ENCODE assay signal across 34 mouse cellular contexts in genomic region chr11:5882518-5882917, GRCm38 (mm10). TPM values are rescaled to one million over a fixed set of nuclear protein-coding genes. Genes with fewer than 3 reads are reported as not detected.
DNase-seq lines count a peak whose midpoint lies in the region; ATAC-seq lines count a peak whose summit lies in the region.
"Had no signal": no experiment of that assay in that cellular context is flagged by ENCODE, and none has a peak within 500 bp of the region (broad histone marks: within the 10 kb centered on the region; RNA-seq: fewer than 3 reads in every experiment).

No protein-coding gene starts in this region.

- no peak for ATAC-seq in CD4-positive, CD25-positive, alpha-beta regulatory T cell, adult 4 months
- no peak for ATAC-seq in limb, embryonic 11.5 days (ENCODE audit: insufficient number of reproducible peaks, low FRiP score, low TSS enrichment, low read depth)
- ATAC-seq in megakaryocyte, adult 5-6 weeks (ENCODE audit: poor library complexity, severe bottlenecking): peak; percentile 31
- no peak for ATAC-seq in forebrain, embryonic 12.5 days (ENCODE audit: low FRiP score)
- ATAC-seq: activated CD4-positive, CD25-positive, alpha-beta regulatory T cell, adult 4 months; forebrain, embryonic 16.5 days; intestine, postnatal 0 days; liver, embryonic 12.5 days; liver, postnatal 0 days; midbrain, embryonic 15.5 days had no signal

- H3K9me3 ChIP-seq in limb, embryonic 11.5 days (ENCODE audit: control insufficient read depth, low read length): no peaks in the 10 kb centered on the region
- H3K9me3 ChIP-seq in limb, embryonic 10.5 days (replicated peaks): no peaks in the 10 kb centered on the region
- H3K9me3 ChIP-seq in forebrain, embryonic 12.5 days: no peaks in the 10 kb centered on the region
- H3K9me3 ChIP-seq: embryonic facial prominence, embryonic 12.5 days; forebrain, embryonic 10.5 days; hindbrain, embryonic 13.5 days; limb, embryonic 13.5 days; liver, embryonic 12.5 days; midbrain, embryonic 10.5 days; midbrain, embryonic 15.5 days; neural tube, embryonic 12.5 days; stomach, embryonic 15.5 days had no signal

- H3K9ac ChIP-seq in limb, embryonic 11.5 days (ENCODE audit: low read length): 0 out of 2 replicates have a peak overlapping the region, but pooled peaks have one; percentile 4
- no peak overlapping the region for H3K9ac ChIP-seq in forebrain, embryonic 12.5 days
- H3K9ac ChIP-seq: embryonic facial prominence, embryonic 12.5 days; hindbrain, embryonic 13.5 days; limb, embryonic 13.5 days; liver, embryonic 12.5 days; liver, postnatal 0 days; midbrain, embryonic 15.5 days; neural tube, embryonic 12.5 days; stomach, embryonic 15.5 days had no signal

- no peaks in the 10 kb centered on the region for H3K36me3 ChIP-seq in limb, embryonic 11.5 days (ENCODE audit: control insufficient read depth, insufficient read depth, low read length)
- H3K36me3 ChIP-seq in limb, embryonic 10.5 days: no peaks in the 10 kb centered on the region
- no peaks in the 10 kb centered on the region for H3K36me3 ChIP-seq in forebrain, embryonic 12.5 days (replicated peaks)
- H3K36me3 ChIP-seq: embryonic facial prominence, embryonic 12.5 days; forebrain, embryonic 10.5 days; hindbrain, embryonic 13.5 days; limb, embryonic 13.5 days; liver, embryonic 12.5 days; midbrain, embryonic 10.5 days; midbrain, embryonic 15.5 days; neural tube, embryonic 12.5 days; stomach, embryonic 15.5 days had no signal

- no peak overlapping the region for H3K27ac ChIP-seq in limb, embryonic 11.5 days (replicated peaks; ENCODE audit: low read depth, low read length)
- H3K27ac ChIP-seq in limb, embryonic 10.5 days: no peak overlapping the region
- H3K27ac ChIP-seq in forebrain, embryonic 12.5 days: no peak overlapping the region
- H3K27ac ChIP-seq: embryonic facial prominence, embryonic 12.5 days; forebrain, embryonic 10.5 days; heart, adult 2 months; hindbrain, embryonic 13.5 days; limb, embryonic 13.5 days; liver, embryonic 12.5 days; macrophage; midbrain, embryonic 10.5 days; midbrain, embryonic 15.5 days; neural tube, embryonic 12.5 days; stomach, embryonic 15.5 days had no signal

- H3K4me1 ChIP-seq in limb, embryonic 11.5 days (ENCODE audit: control insufficient read depth, insufficient read depth, low read length): no peaks in the 10 kb centered on the region; the same call in 1 of the 2 replicates
- H3K4me1 ChIP-seq in limb, embryonic 10.5 days: peaks cover 32% of the 10 kb centered on the region
- H3K4me1 ChIP-seq in forebrain, embryonic 12.5 days: peaks cover 23% of the 10 kb centered on the region
- H3K4me1 ChIP-seq: stomach, embryonic 15.5 days had no signal

- no peak overlapping the region for H3K4me2 ChIP-seq in limb, embryonic 11.5 days (ENCODE audit: low read depth, severe bottlenecking)
- H3K4me2 ChIP-seq in forebrain, embryonic 12.5 days: no peak overlapping the region
- H3K4me2 ChIP-seq: embryonic facial prominence, embryonic 12.5 days; hindbrain, embryonic 13.5 days; limb, embryonic 13.5 days; liver, embryonic 12.5 days; midbrain, embryonic 15.5 days; neural tube, embryonic 12.5 days; stomach, embryonic 15.5 days had no signal

- 73% methylated on average over 8 of the region's 8 CpGs for WGBS in limb, embryonic 11.5 days
- WGBS in limb, embryonic 10.5 days: 76% methylated on average over 8 of the region's 8 CpGs
- WGBS in forebrain, embryonic 12.5 days: 84% methylated on average over 8 of the region's 8 CpGs

- DNase-seq in CD4-positive, CD25-positive, alpha-beta regulatory T cell, adult 2 months (ENCODE audit: low read depth, low spot score): peak; percentile 15
- no peak for DNase-seq in limb, embryonic 11.5 days (ENCODE audit: low spot score)
- no peak for DNase-seq in limb, embryonic 10.5 days (ENCODE audit: low spot score)
- peak; percentile 28 for DNase-seq in T-cell, adult 2 months (ENCODE audit: low spot score)
- DNase-seq in layer of hippocampus, adult 9-10 months (ENCODE audit: low spot score): no peak
- DNase-seq: adrenal gland, adult 8-10 months; cerebellum, adult 8-10 months; cerebellum, postnatal 36 days; embryo, embryonic 11 days; gastrocnemius, postnatal 14 days; heart, adult 2 months; heart, postnatal 4 days; kidney, postnatal 14 days; liver, postnatal 0 days; thymus, postnatal 25 days had no signal

- H3K4me3 ChIP-seq in limb, embryonic 11.5 days (ENCODE audit: low read depth, low read length): no peak overlapping the region
- H3K4me3 ChIP-seq in limb, embryonic 10.5 days: no peak overlapping the region
- no peak overlapping the region for H3K4me3 ChIP-seq in forebrain, embryonic 12.5 days (replicated peaks)
- H3K4me3 ChIP-seq: embryonic facial prominence, embryonic 12.5 days; forebrain, embryonic 10.5 days; heart, adult 2 months; hindbrain, embryonic 13.5 days; limb, embryonic 13.5 days; liver, embryonic 12.5 days; midbrain, embryonic 10.5 days; midbrain, embryonic 15.5 days; neural tube, embryonic 12.5 days; stomach, embryonic 15.5 days had no signal

- H3K27me3 ChIP-seq in limb, embryonic 11.5 days (ENCODE audit: control insufficient read depth, insufficient read depth, low read length): no peaks in the 10 kb centered on the region
- H3K27me3 ChIP-seq in limb, embryonic 10.5 days (ENCODE audit: low read depth, poor library complexity, severe bottlenecking): no peaks in the 10 kb centered on the region
- no peaks in the 10 kb centered on the region for H3K27me3 ChIP-seq in forebrain, embryonic 12.5 days
- H3K27me3 ChIP-seq: embryonic facial prominence, embryonic 12.5 days; hindbrain, embryonic 13.5 days; limb, embryonic 13.5 days; liver, embryonic 12.5 days; midbrain, embryonic 15.5 days; neural tube, embryonic 12.5 days; stomach, embryonic 15.5 days had no signal

RNA-seq across cellular contexts. Expression of gene Pold2, which starts 4.4 kb away (rescaled TPM):
- 10 to 100 TPM; 29.7 to 67.2 TPM for polyA plus RNA-seq in CD4-positive, CD25-positive, alpha-beta regulatory T cell, adult 4 months (2017; shearing (Covaris generic))
- 103 and 111 TPM in 2 replicates for polyA plus RNA-seq in limb, embryonic 11.5 days (2014; fragmentation: Nextera tagmentation; extraction: Ambion mirVana)
- polyA plus RNA-seq in limb, embryonic 10.5 days (2016; fragmentation: Nextera tagmentation; extraction: Ambion mirVana): 165 and 175 TPM in 2 replicates
- 23.8 and 31.6 TPM in 2 replicates for total RNA-seq in megakaryocyte, adult 5-6 weeks (2015)
- 19.0 and 29.3 TPM in 2 replicates for total RNA-seq in megakaryocyte, adult 5-6 weeks (2017)
- 104 and 108 TPM in 2 replicates for polyA plus RNA-seq in forebrain, embryonic 12.5 days (2016; fragmentation: Nextera tagmentation; extraction: Ambion mirVana)

RNA-seq across cellular contexts. Expression of gene Myl7, which starts 16.1 kb away (rescaled TPM):
- polyA plus RNA-seq in CD4-positive, CD25-positive, alpha-beta regulatory T cell, adult 4 months (2017; shearing (Covaris generic)): not detected
- polyA plus RNA-seq in limb, embryonic 11.5 days (2014; fragmentation: Nextera tagmentation; extraction: Ambion mirVana): 2.2 and 3.6 TPM in 2 replicates
- 6.8 and 8.0 TPM in 2 replicates for polyA plus RNA-seq in limb, embryonic 10.5 days (2016; fragmentation: Nextera tagmentation; extraction: Ambion mirVana)
- total RNA-seq in megakaryocyte, adult 5-6 weeks (2015): not detected in 2 replicates
- not detected in 2 replicates for total RNA-seq in megakaryocyte, adult 5-6 weeks (2017)
- polyA plus RNA-seq in forebrain, embryonic 12.5 days (2016; fragmentation: Nextera tagmentation; extraction: Ambion mirVana): 0.99 and 2.0 TPM in 2 replicates
- total RNA-seq: gastrocnemius, postnatal 14 days; layer of hippocampus, postnatal 10 days; left cerebral cortex, adult 18-20 months; left cerebral cortex, postnatal 14 days had no signal
- polyA plus RNA-seq: activated CD4-positive, CD25-positive, alpha-beta regulatory T cell, adult 4 months; forebrain, embryonic 16.5 days; macrophage; midbrain, embryonic 15.5 days had no signal

RNA-seq across cellular contexts. Expression of gene Aebp1, which starts 20.8 kb away (rescaled TPM):
- under 1 TPM; 0.35 to 0.51 TPM for polyA plus RNA-seq in CD4-positive, CD25-positive, alpha-beta regulatory T cell, adult 4 months (2017; shearing (Covaris generic))
- polyA plus RNA-seq in limb, embryonic 11.5 days (2014; fragmentation: Nextera tagmentation; extraction: Ambion mirVana): 5.3 and 7.2 TPM in 2 replicates
- 8.2 TPM in 2 replicates for polyA plus RNA-seq in limb, embryonic 10.5 days (2016; fragmentation: Nextera tagmentation; extraction: Ambion mirVana)
- not detected in 2 replicates for total RNA-seq in megakaryocyte, adult 5-6 weeks (2015)
- 0.11 and 0.12 TPM in 2 replicates for total RNA-seq in megakaryocyte, adult 5-6 weeks (2017)
- polyA plus RNA-seq in forebrain, embryonic 12.5 days (2016; fragmentation: Nextera tagmentation; extraction: Ambion mirVana): 14.6 and 20.5 TPM in 2 replicates

RNA-seq across cellular contexts. Expression of gene Polm, which starts 44.7 kb away (rescaled TPM):
- polyA plus RNA-seq in CD4-positive, CD25-positive, alpha-beta regulatory T cell, adult 4 months (2017; shearing (Covaris generic)): 10 to 100 TPM; 17.2 to 37.5 TPM
- 6.4 and 6.6 TPM in 2 replicates for polyA plus RNA-seq in limb, embryonic 11.5 days (2014; fragmentation: Nextera tagmentation; extraction: Ambion mirVana)
- polyA plus RNA-seq in limb, embryonic 10.5 days (2016; fragmentation: Nextera tagmentation; extraction: Ambion mirVana): 7.1 and 10.3 TPM in 2 replicates
- 10.4 and 10.7 TPM in 2 replicates for total RNA-seq in megakaryocyte, adult 5-6 weeks (2015)
- 6.0 and 8.8 TPM in 2 replicates for total RNA-seq in megakaryocyte, adult 5-6 weeks (2017)
- 7.7 and 8.4 TPM in 2 replicates for polyA plus RNA-seq in forebrain, embryonic 12.5 days (2016; fragmentation: Nextera tagmentation; extraction: Ambion mirVana)

Comparison
In these comparisons a context has a peak if more than half of its experiments do, and no peak if none do; other contexts are left out.
1. DNase-seq: peak in CD4-positive, CD25-positive, alpha-beta regulatory T cell, adult 2 months (single experiment) and T-cell, adult 2 months (single experiment); none in limb, embryonic 11.5 days (single experiment), limb, embryonic 10.5 days (single experiment) and layer of hippocampus, adult 9-10 months (single experiment).